Mouse (Mus musculus): ENCODE data around the gene Krtap1-3.

- no peak for TF ChIP-seq CTCF (IDR thresholded peaks at IDR 0.05; ENCODE audit: extremely low read depth, insufficient read length, insufficient replicate concordance, low read depth, low read length)
- no peak for TF ChIP-seq POLR2A (IDR thresholded peaks at IDR 0.05; ENCODE audit: low read depth, low read length)
Measured at GRCm38 (mm10) chr11:99557976-99558745, 33.0 kb downstream of the Krtap1-3 start.
